Mouse (Mus musculus): ENCODE data around the gene Dennd5b. TPM values are rescaled to one million over a fixed set of nuclear protein-coding genes. Genes with fewer than 3 reads are reported as not detected.

Dennd5b gene
- polyA plus RNA-seq, 1 experiment from 2014 or later, result 4.6 TPM

GRCm38 (mm10) chr6:149126675-149127074 is 25.2 kb upstream of the Dennd5b start:
- no peak overlapping the region for H3K9ac ChIP-seq (ENCODE audit: low read depth, low read length)
- no peak overlapping the region for H3K4me2 ChIP-seq (ENCODE audit: low read length)
- H3K27me3 ChIP-seq (ENCODE audit: insufficient read depth, low read length), result no peaks in the 10 kb centered on the region
- ATAC-seq (replicated peaks; ENCODE audit: low FRiP score, low read depth) (no peak), DNase-seq (ENCODE audit: low spot score) (no peak)
- no peaks in the 10 kb centered on the region for H3K4me1 ChIP-seq (replicated peaks; ENCODE audit: insufficient read depth, low read length)
- no peaks in the 10 kb centered on the region for H3K9me3 ChIP-seq (replicated peaks; ENCODE audit: low read length)
- H3K36me3 ChIP-seq (ENCODE audit: insufficient read depth, low read length), result no peaks in the 10 kb centered on the region
- peak; percentile 59 for TF ChIP-seq CTCF (IDR thresholded peaks at IDR 0.05; ENCODE audit: low read depth)
- 78% methylated on average over 4 of the region's 4 CpGs for WGBS
- H3K27ac ChIP-seq, result no peak overlapping the region
- no peak overlapping the region for H3K4me3 ChIP-seq (replicated peaks; ENCODE audit: low read depth, low read length)

- WGBS, result 72% methylated on average over 3 of the region's 3 CpGs
- Histone ChIP-seq H3K9me3 (replicated peaks; ENCODE audit: low read length) (no peaks in the 10 kb centered on the region), H3K27ac (no peak overlapping the region), H3K4me1 (replicated peaks; ENCODE audit: insufficient read depth, low read length) (no peaks in the 10 kb centered on the region), H3K36me3 (ENCODE audit: insufficient read depth, low read length) (no peaks in the 10 kb centered on the region), H3K4me2 (ENCODE audit: low read length) (no peak overlapping the region), H3K4me3 (replicated peaks; ENCODE audit: low read depth, low read length) (no peak overlapping the region), H3K9ac (ENCODE audit: low read depth, low read length) (no peak overlapping the region), H3K27me3 (ENCODE audit: insufficient read depth, low read length) (no peaks in the 10 kb centered on the region)
- no peak for TF ChIP-seq CTCF (IDR thresholded peaks at IDR 0.05; ENCODE audit: low read depth)
- no peak for ATAC-seq (replicated peaks; ENCODE audit: low FRiP score, low read depth)
- DNase-seq (ENCODE audit: low spot score), result no peak
Observed at GRCm38 (mm10) chr6:149123042-149123441, 21.6 kb upstream of the Dennd5b start.

- Histone ChIP-seq H3K27ac (no peak overlapping the region), H3K27me3 (ENCODE audit: insufficient read depth, low read length) (no peaks in the 10 kb centered on the region), H3K9me3 (replicated peaks; ENCODE audit: low read length) (no peaks in the 10 kb centered on the region), H3K4me1 (replicated peaks; ENCODE audit: insufficient read depth, low read length) (no peaks in the 10 kb centered on the region), H3K9ac (ENCODE audit: low read depth, low read length) (no peak overlapping the region), H3K4me3 (replicated peaks; ENCODE audit: low read depth, low read length) (no peak overlapping the region), H3K36me3 (ENCODE audit: insufficient read depth, low read length) (no peaks in the 10 kb centered on the region), H3K4me2 (ENCODE audit: low read length) (no peak overlapping the region)
- ATAC-seq (replicated peaks; ENCODE audit: low FRiP score, low read depth) (peak; percentile 66), DNase-seq (ENCODE audit: low spot score) (peak; percentile 91)
- peak; percentile 89 for TF ChIP-seq CTCF (IDR thresholded peaks at IDR 0.05; ENCODE audit: low read depth)
- 25% methylated on average over 2 of the region's 2 CpGs for WGBS
Observed at GRCm38 (mm10) chr6:149119853-149120252, 18.4 kb upstream of the Dennd5b start.

- H3K9me3 ChIP-seq (replicated peaks; ENCODE audit: low read length), result no peaks in the 10 kb centered on the region
- H3K4me2 ChIP-seq (ENCODE audit: low read length), result no peak overlapping the region
- H3K9ac ChIP-seq (ENCODE audit: low read depth, low read length), result no peak overlapping the region
- no peak overlapping the region for H3K27ac ChIP-seq
- 64% methylated on average over 2 of the region's 2 CpGs for whole genome bisulfite sequencing
- no peaks in the 10 kb centered on the region for H3K27me3 ChIP-seq (ENCODE audit: insufficient read depth, low read length)
- no peak for TF ChIP-seq CTCF (IDR thresholded peaks at IDR 0.05; ENCODE audit: low read depth)
- H3K36me3 ChIP-seq (ENCODE audit: insufficient read depth, low read length), result no peaks in the 10 kb centered on the region
- DNase-seq (ENCODE audit: low spot score), result peak; percentile 54
- H3K4me3 ChIP-seq (replicated peaks; ENCODE audit: low read depth, low read length), result no peak overlapping the region
- ATAC-seq (replicated peaks; ENCODE audit: low FRiP score, low read depth), result peak; percentile 63; the same call in 1 of the 2 replicates
- no peaks in the 10 kb centered on the region for H3K4me1 ChIP-seq (replicated peaks; ENCODE audit: insufficient read depth, low read length)
Observed at GRCm38 (mm10) chr6:149118935-149119334, 17.5 kb upstream of the Dennd5b start.

- H3K4me2 ChIP-seq (ENCODE audit: low read length), result no peak overlapping the region
- no peak overlapping the region for H3K9ac ChIP-seq (ENCODE audit: low read depth, low read length)
- no peaks in the 10 kb centered on the region for H3K27me3 ChIP-seq (ENCODE audit: insufficient read depth, low read length)
- ATAC-seq (replicated peaks; ENCODE audit: low FRiP score, low read depth), result no peak
- TF ChIP-seq CTCF (IDR thresholded peaks at IDR 0.05; ENCODE audit: low read depth), result no peak
- H3K9me3 ChIP-seq (replicated peaks; ENCODE audit: low read length), result no peaks in the 10 kb centered on the region
- no peak overlapping the region for H3K4me3 ChIP-seq (replicated peaks; ENCODE audit: low read depth, low read length)
- H3K27ac ChIP-seq, result no peak overlapping the region
- DNase-seq (ENCODE audit: low spot score), result no peak
- no peaks in the 10 kb centered on the region for H3K36me3 ChIP-seq (ENCODE audit: insufficient read depth, low read length)
- no peaks in the 10 kb centered on the region for H3K4me1 ChIP-seq (replicated peaks; ENCODE audit: insufficient read depth, low read length)
Observed at GRCm38 (mm10) chr6:149116992-149117391, 15.5 kb upstream of the Dennd5b start.

GRCm38 (mm10) chr6:149108909-149109308 is 7.4 kb upstream of the Dennd5b start:
- Histone ChIP-seq H3K9me3 (replicated peaks; ENCODE audit: low read length) (no peaks in the 10 kb centered on the region), H3K36me3 (ENCODE audit: insufficient read depth, low read length) (no peaks in the 10 kb centered on the region), H3K4me3 (replicated peaks; ENCODE audit: low read depth, low read length) (no peak overlapping the region), H3K27me3 (ENCODE audit: insufficient read depth, low read length) (no peaks in the 10 kb centered on the region), H3K9ac (ENCODE audit: low read depth, low read length) (no peak overlapping the region), H3K27ac (no peak overlapping the region), H3K4me1 (replicated peaks; ENCODE audit: insufficient read depth, low read length) (no peaks in the 10 kb centered on the region), H3K4me2 (ENCODE audit: low read length) (no peak overlapping the region)
- no peak for DNase-seq (ENCODE audit: low spot score)
- no peak for ATAC-seq (replicated peaks; ENCODE audit: low FRiP score, low read depth)
- no peak for TF ChIP-seq CTCF (IDR thresholded peaks at IDR 0.05; ENCODE audit: low read depth)
- WGBS, result 78% methylated on average over 2 of the region's 2 CpGs

- no peaks in the 10 kb centered on the region for H3K9me3 ChIP-seq (replicated peaks; ENCODE audit: low read length)
- TF ChIP-seq CTCF (IDR thresholded peaks at IDR 0.05; ENCODE audit: low read depth), result no peak
- H3K27me3 ChIP-seq (ENCODE audit: insufficient read depth, low read length), result no peaks in the 10 kb centered on the region
- H3K4me2 ChIP-seq (ENCODE audit: low read length), result no peak overlapping the region
- H3K4me3 ChIP-seq (replicated peaks; ENCODE audit: low read depth, low read length), result no peak overlapping the region
- H3K9ac ChIP-seq (ENCODE audit: low read depth, low read length), result no peak overlapping the region
- DNase-seq (ENCODE audit: low spot score) (no peak), ATAC-seq (replicated peaks; ENCODE audit: low FRiP score, low read depth) (no peak; the same call in 1 of the 2 replicates)
- H3K27ac ChIP-seq, result no peak overlapping the region
- no peaks in the 10 kb centered on the region for H3K36me3 ChIP-seq (ENCODE audit: insufficient read depth, low read length)
- 55% methylated on average over 3 of the region's 3 CpGs for WGBS
- H3K4me1 ChIP-seq (replicated peaks; ENCODE audit: insufficient read depth, low read length), result no peaks in the 10 kb centered on the region
Observed at GRCm38 (mm10) chr6:149107615-149108014, 6.1 kb upstream of the Dennd5b start.

Measured in kidney, postnatal 0 days (tissue).